Mouse (Mus musculus) spleen, adult 2 months (tissue): ENCODE data around the gene Tnrc18. TPM values are rescaled to one million over a fixed set of nuclear protein-coding genes. Genes with fewer than 3 reads are reported as not detected.

Source experiments
- DNase-seq, 2 experiments: peaks; one replicate each; pipeline versions ENCODE4 v3.0.0 to v3.0.0-alpha.2; 2012 to 2021; ENCODE audit warnings: low spot score in 2 of 2, low read depth in 1 of 2
- H3K27ac ChIP-seq: fragments of 200-500 bp; 2 replicates; pipeline ENCODE4 v1.5.1; 2012; ENCODE audit warnings: low read length, inconsistent platforms; ENCODE audit not compliant: insufficient read depth
- H3K27me3 ChIP-seq: fragments of 200-500 bp; 2 replicates; pipeline ENCODE4 v1.6.1; 2012; ENCODE audit warnings: mild to moderate bottlenecking, moderate library complexity, low read length, inconsistent platforms; ENCODE audit not compliant: control insufficient read depth, insufficient read depth
- H3K36me3 ChIP-seq: fragments of 200-500 bp; 2 replicates; pipeline ENCODE4 v1.6.1; 2012; ENCODE audit warnings: mild to moderate bottlenecking, low read length, inconsistent platforms; ENCODE audit not compliant: control insufficient read depth, insufficient read depth
- H3K4me1 ChIP-seq: fragments of 200-500 bp; 2 replicates; pipeline ENCODE4 v1.6.1; 2011; ENCODE audit warnings: inconsistent platforms; ENCODE audit not compliant: control insufficient read depth, insufficient read depth, insufficient read length
- H3K4me3 ChIP-seq: fragments of 200-500 bp; 2 replicates; pipeline ENCODE4 v1.5.1; 2011; ENCODE audit warnings: mild to moderate bottlenecking, inconsistent platforms; ENCODE audit not compliant: insufficient read depth, insufficient read length; ENCODE audit errors: extremely low read depth
- CTCF ChIP-seq: fragments of 200-500 bp; IDR thresholded peaks from 2 replicates; pipeline ENCODE4 v1.5.1; 2011; ENCODE audit warnings: mild to moderate bottlenecking, inconsistent platforms; ENCODE audit not compliant: insufficient read depth, insufficient read length, insufficient replicate concordance; ENCODE audit errors: extremely low read depth
- POLR2A ChIP-seq: fragments of 200-500 bp; IDR thresholded peaks from 2 replicates; pipeline ENCODE4 v1.6.1; 2011; ENCODE audit warnings: low read depth, low read length, inconsistent platforms
- WGBS: fragments of 180-500 bp; shearing (Covaris S2); methylation state at CpG from one replicate; pipeline ENCODE4 v1.1.7; 2018; 5-methylcytosine and 5-hydroxymethylcytosine counted together
- polyA plus RNA-seq: library from polyadenylated mRNA; depleted of rRNA; stranded (reverse); fragments of >200 nt; gene quantifications from 2 replicates; pipeline ENCODE4 v1.2.3, GENCODE M21; 2012

Gene Tnrc18
- polyA plus RNA-seq, 1 experiment, result 37.3 TPM

- no peak overlapping the region for H3K4me3 ChIP-seq
Observed at GRCm38 (mm10) chr5:142759786-142760185, 57.7 kb downstream of the Tnrc18 start.

GRCm38 (mm10) chr5:142752241-142752640, 65.2 kb downstream of the Tnrc18 start:
- peaks cover 19% of the 10 kb centered on the region for H3K36me3 ChIP-seq
- H3K4me1 ChIP-seq, result peaks cover 2% of the 10 kb centered on the region; the same call in 1 of the 2 replicates
- TF ChIP-seq POLR2A (no peak), CTCF (no peak)
- H3K27ac ChIP-seq, result no peak overlapping the region
- no peaks in the 10 kb centered on the region for H3K27me3 ChIP-seq
- no peak for DNase-seq
- 94% methylated on average over 13 of the region's 13 CpGs for WGBS
- H3K4me3 ChIP-seq, result no peak overlapping the region

More at GRCm38 (mm10) chr5:142759786-142760185, 57.7 kb downstream of the Tnrc18 start:
- Histone ChIP-seq H3K36me3 (peaks cover 44% of the 10 kb centered on the region), H3K4me1 (no peaks in the 10 kb centered on the region), H3K27me3 (no peaks in the 10 kb centered on the region), H3K27ac (no peak overlapping the region)
- no peak for DNase-seq
- 86% methylated on average over 8 of the region's 8 CpGs for WGBS
- TF ChIP-seq CTCF, result no peak
- TF ChIP-seq POLR2A, result no peak

GRCm38 (mm10) chr5:142750173-142750572, 67.3 kb downstream of the Tnrc18 start:
- peaks cover 15% of the 10 kb centered on the region for H3K36me3 ChIP-seq
- 92% methylated on average over 11 of the region's 11 CpGs for WGBS
- H3K27me3 ChIP-seq, result no peaks in the 10 kb centered on the region
- no peak for DNase-seq
- no peak overlapping the region for H3K4me3 ChIP-seq
- peaks cover 4% of the 10 kb centered on the region; the same call in 1 of the 2 replicates for H3K4me1 ChIP-seq
- TF ChIP-seq POLR2A, result no peak
- TF ChIP-seq CTCF, result no peak
- H3K27ac ChIP-seq, result no peak overlapping the region

DNA sequence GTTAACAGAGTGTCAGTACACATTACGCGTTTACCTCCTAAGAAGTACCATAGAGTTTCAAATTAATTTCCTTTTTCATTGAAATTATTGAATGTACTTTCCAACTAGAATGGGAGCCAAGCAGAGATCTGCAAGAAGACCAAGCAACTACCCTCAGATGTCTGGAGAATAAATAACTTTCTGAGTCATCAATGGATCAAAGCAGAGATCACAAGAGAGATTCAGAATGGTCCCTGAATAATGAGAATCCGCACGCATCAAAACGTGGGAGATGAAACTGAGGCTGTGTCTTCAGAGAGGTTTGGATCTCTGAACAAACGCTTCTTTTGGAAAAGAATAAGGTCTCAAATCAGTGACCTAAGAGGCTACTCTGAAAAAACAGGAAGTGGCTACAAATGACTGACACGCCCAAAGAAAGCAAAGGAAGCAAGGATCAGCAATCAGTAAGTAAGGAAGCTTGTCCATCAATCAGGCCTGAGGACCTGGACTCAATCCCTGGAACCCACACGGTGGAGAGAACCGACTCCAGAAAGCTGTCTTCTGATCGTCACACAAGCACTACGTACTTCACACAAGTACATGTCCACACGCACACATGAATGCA, 70.3 kb downstream of the Tnrc18 start:
- Histone ChIP-seq H3K27me3 (no peaks in the 10 kb centered on the region), H3K4me3 (no peak overlapping the region), H3K36me3 (peaks cover 21% of the 10 kb centered on the region), H3K4me1 (peaks cover 4% of the 10 kb centered on the region; the same call in 1 of the 2 replicates), H3K27ac (peak overlapping the region; percentile 19; the same call in 1 of the 2 replicates)
- DNase-seq, result no peak
- WGBS, result 66% methylated on average over 12 of the region's 12 CpGs
- no peak for TF ChIP-seq POLR2A
- TF ChIP-seq CTCF, result no peak

DNA sequence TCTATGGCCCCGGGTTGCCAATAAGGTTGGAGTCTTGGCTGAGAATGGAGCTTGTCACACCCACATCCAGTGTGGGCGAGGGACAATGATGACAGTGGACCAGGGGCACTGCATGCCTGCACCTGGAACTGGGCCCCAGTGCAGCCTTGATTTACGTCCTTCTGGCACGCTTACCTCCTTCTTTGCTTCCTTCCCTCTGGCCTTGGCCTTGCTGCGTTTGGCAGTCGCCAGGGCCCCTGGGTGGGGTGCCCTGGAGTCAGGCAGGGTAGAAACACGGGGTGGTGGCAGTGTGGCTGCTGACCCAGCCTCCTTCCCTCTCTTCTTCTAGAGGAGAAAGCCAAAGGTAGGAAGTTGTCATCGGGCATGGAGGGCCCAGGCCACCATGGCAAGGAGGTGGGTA, 77.5 kb downstream of the Tnrc18 start:
- TF ChIP-seq CTCF (no peak), POLR2A (no peak)
- Histone ChIP-seq H3K27me3 (no peaks in the 10 kb centered on the region), H3K4me1 (no peaks in the 10 kb centered on the region), H3K36me3 (peaks cover 40% of the 10 kb centered on the region), H3K4me3 (no peak overlapping the region), H3K27ac (no peak overlapping the region)
- DNase-seq, result no peak
- 76% methylated on average over 8 of the region's 8 CpGs for WGBS

- TF ChIP-seq POLR2A (no peak), CTCF (no peak)
- H3K4me1 ChIP-seq, result no peaks in the 10 kb centered on the region
- no peak for DNase-seq
- peaks cover 44% of the 10 kb centered on the region for H3K36me3 ChIP-seq
- H3K27me3 ChIP-seq, result no peaks in the 10 kb centered on the region
- no peak overlapping the region for H3K4me3 ChIP-seq
- H3K27ac ChIP-seq, result no peak overlapping the region
- 92% methylated on average over 11 of the region's 11 CpGs for WGBS
Observed at GRCm38 (mm10) chr5:142731916-142732315, 85.5 kb downstream of the Tnrc18 start.

GRCm38 (mm10) chr5:142730295-142730694, 87.2 kb downstream of the Tnrc18 start:
- no peak overlapping the region for H3K4me3 ChIP-seq
- TF ChIP-seq CTCF (no peak), POLR2A (no peak)
- no peak overlapping the region for H3K27ac ChIP-seq
- peaks cover 43% of the 10 kb centered on the region for H3K36me3 ChIP-seq
- no peak for DNase-seq
- WGBS, result 51% methylated on average over 12 of the region's 12 CpGs
- H3K4me1 ChIP-seq, result no peaks in the 10 kb centered on the region
- no peaks in the 10 kb centered on the region for H3K27me3 ChIP-seq
